Mouse (Mus musculus) ES-Bruce4 (cell line): ENCODE results near the gene Cope.

Source experiments
- CTCF ChIP-seq: IDR thresholded peaks from one replicate; pipeline ENCODE4 v1.8.1; 2011; ENCODE audit warnings: low read depth, low read length
- POLR2A ChIP-seq: IDR thresholded peaks from one replicate; pipeline ENCODE4 v1.8.1; 2011; ENCODE audit warnings: low read length; ENCODE audit not compliant: insufficient read depth

- TF ChIP-seq POLR2A (no peak), CTCF (no peak)
Observed at GRCm38 (mm10) chr8:70302901-70303300, 583 bp downstream of the Cope start.
